Mouse (Mus musculus) spleen, postnatal 36 days (tissue): Measurements from ENCODE around the gene Osbp2.
"Not testable (repeated sequence)": the region's sequence is repeated elsewhere in the genome, so short reads cannot be mapped to it uniquely, and the experiment has no call there.

ENCODE experiments used
- DNase-seq, 2 experiments: peaks; one replicate each; pipeline ENCODE4 v3.0.0; 2022; ENCODE audit warnings: low spot score in 2 of 2, mixed read lengths in 1 of 2

The Osbp2 gene

DNA sequence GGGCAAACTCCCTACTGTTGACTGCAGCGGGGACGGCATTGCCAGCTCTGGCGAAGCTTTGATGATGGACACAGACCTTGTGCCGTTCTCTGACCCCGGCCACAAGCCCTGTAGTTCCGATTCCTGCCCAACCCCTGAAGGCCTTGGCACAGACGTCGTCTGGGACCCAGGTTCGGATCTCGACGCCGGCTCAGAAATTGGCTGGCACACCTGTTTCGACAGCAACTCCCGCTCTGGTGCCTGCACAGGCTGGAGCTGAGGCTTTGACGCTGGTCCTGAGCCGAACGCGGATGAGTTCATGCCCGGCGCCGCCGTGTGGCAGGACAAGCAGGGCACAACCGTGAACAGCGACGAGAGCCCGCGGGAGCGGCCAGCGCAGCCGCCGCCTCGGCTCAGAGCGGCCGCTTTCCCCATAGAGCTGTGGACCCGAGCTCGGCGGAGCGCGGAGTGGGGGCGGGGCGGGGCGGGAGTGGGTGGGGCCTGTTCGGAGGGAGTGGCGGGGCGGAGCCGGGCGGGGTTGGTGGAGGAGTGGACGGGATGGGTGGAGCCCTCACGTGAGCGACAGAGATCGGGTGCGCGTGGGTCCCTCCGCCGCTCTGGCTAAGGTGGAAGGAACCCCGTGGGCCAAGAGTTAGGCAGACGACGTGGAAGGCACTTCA is at the start of gene Osbp2:
Gene Osbp2, minus strand, starts transcription at position 450 of the 659 bp plus-strand sequence.
- peak; percentile 25 to 36 for DNase-seq

DNA sequence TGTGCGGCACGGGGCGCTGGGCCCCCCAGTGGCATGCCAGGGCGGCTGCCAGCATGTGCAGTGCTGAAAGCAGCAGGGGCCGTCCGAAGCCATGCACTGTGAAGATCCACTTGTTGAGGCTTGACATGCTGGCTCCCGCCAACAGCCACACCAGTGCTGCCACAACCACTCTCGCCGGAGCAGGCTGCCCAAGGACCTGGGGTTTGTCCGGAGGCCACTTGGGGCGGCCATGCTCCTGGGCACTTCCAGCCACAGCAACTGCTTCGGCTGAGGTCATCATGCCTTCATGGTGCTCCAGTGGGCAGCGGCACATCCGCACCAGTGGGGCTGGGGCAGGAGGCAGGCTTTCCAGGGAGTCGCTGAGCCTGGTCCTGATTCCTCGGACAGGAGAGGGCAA is 49.2 kb upstream of the Osbp2 start:
- no peak for DNase-seq

DNA sequence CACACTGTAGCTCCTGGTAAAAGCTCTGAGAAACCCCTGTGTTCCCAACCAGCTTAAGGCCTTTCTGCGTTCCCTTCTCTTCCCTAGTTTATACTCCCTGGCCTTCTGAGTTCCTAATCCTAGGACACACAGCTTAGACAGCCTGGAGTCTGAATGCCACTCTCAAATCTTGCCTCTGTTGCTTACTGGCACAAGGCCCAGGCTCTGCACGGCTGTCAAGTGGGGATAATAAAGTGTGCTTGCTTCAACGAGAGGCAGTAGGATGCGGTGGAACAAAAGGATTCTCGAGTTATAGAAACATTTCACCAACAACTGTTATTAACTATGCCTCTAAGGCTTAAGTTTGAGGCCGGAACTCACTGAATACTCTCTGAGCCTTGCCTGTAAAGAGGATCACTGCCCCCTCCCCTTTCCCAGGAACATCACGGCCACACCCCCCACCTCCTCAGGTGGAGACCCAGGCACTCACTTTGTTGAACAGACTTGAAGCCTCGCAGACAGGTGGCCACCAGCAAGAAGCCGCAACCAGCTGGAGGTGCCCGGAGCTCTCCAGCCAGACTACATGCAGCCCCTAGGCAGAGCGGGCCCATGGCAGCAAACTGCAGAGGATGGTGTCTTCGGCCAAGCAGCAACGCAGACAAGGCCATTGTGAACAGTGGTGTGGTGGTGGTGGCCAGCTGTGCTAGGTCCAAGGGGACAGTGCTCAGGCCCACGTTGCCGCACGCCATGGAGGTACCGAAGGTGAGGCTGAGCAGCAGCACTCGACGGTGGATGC is 48.6 kb upstream of the Osbp2 start:
- DNase-seq, result no peak

DNA sequence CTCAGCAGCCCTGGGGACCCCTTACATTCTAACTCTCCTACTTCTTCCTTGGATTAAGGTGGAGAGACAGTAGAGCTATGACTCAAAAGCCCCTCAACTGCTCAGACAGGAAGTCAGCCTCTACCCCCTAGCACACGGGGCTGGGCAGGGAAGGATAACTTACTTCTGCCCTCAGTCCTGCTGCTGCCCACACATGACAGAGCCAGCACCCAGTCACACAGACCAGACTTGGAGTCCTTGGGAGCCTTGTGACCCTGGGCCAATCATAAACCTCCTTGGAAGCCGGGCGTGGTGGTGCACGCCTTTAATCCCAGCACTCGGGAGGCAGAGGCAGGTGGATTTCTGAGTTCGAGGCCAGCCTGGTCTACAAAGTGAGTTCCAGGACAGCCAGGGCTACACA is 47.7 kb upstream of the Osbp2 start:
- DNase-seq, result not testable (repeated sequence)

DNA sequence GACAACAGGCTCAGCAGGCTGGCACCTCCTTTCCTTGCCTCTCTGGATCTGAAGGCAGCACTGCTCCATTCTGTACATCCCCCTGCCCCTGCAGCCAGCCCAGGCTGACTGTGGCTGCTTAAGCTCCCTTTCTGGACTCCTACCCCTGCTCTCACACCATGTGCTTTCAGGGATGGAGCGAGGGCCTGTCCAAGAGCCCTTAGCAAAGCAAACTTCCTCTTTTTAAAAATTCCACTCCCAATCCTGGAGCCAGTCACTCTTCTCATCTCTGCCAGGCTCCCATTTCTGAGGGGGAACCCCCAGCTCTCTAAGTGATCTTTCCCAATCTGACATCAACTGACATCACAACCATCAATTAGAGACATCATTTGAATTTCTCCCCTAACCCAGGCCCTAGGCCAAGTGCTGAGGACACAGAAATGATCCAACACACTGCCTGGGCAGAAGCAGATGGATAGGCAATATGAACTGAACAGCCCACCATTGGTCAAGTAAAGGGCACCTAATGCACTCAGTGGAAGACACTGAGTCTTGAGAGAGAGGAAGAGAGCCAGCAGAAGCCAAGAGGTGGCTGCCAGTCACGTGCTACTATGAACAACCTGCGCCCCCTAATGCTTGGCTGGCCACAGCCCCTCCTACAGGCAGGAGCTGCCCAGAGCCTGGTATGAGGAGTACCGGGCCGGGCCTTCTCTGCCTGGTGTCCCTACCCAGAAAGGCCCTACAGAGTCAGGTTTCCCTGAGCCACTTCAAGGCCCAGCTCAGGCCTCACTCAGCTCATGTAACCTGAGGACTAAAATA is 47.0 kb upstream of the Osbp2 start:
- no peak for DNase-seq

DNA sequence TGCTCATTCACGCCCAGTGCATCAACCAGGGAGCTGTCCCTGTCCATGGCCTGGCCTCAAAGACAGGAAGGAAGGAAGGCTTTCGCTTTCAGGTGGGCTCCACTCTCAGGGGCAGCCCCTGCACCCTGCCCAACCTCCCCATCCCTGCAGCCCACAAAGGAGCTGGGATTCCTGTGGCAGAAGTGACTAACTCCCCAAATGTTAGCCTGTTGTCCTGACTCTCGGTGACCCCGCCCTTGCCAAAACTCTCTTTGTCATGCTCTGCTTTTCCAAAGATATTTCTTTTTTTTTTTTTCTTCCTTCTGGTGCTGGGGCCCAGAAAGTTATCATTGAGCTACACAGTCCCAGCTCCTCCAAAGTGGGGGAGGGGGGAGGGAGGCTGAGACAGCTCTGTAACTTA is 45.5 kb upstream of the Osbp2 start:
- no peak for DNase-seq

DNA sequence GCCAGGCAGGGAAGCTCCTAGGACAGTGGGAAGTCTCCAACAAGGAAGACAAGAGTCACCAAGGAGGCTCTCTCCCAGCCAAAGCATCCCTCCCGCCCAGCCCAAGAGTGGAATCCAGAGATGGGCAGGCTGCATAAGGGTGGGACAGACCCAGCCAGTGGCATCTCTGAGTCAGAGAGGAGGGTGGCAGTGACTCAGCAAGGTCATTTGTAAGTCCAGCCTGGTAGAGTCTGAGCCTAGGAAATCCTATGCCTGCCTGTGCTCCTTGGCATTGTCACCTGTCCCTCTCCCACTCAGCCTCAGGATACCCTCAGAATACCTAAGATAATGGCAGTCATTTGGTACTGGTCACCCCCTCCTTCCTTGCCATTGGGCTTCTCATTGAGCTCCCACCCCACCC is 41.7 kb upstream of the Osbp2 start:
- no peak for DNase-seq

DNA sequence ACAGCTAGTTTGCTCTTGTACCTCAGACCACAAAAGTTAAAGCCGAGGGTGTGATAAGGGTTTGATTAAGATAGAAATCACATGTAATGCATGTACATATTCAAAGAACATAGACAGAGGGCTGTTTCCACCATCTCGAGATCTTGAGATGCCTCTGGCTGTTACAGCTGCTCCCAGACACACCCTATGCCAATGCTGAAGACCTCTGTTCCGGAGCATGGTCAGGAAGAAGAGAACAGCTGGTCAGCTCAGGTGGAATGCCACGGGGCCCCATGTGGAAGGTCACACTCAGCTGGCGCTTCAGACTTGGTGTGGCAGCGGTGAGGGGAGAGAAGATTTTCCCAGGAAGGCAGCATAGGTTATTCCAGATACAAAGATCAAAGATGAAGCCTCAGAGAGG is 41.0 kb upstream of the Osbp2 start:
- DNase-seq, result no peak

DNA sequence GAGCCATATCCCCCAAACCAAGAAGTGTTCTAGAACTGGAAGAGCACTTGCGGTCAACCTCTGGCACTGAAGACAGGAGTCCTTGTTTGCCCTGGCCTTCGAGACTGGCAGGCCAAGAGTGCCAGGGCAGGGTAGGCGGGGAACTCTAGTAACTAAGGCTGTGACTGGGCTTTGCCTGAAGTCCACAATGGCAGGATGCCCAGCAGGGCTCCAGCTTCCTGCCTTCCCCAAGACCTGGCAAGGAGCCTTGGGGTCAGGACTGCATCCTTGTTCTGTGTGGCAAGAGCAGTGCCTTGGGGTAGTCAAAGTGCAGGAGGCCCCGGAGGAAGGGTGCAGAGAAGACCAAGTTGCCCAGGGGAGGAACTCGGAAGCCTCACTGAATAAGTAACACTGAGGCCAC is 39.3 kb upstream of the Osbp2 start:
- no peak for DNase-seq

DNA sequence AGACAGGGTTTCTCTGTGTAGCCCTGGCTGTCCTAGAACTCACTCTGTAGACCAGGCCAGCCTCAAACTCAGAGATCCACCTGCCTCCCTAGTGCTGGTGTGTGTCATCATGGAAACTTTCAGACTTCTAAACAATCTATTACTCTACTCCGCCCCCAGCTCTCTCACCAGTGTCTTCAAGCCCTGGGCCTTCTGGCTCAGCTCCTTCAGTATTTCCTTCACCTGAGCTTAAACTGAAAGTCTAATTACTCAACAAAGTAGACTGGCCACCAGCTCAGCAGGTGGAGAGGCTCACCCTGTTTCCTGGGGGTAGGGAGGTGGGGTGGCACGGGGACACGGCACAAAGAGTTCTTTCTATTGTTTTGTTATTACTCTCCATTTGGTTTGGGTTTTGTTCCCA is 38.8 kb upstream of the Osbp2 start:
- no peak for DNase-seq

DNA sequence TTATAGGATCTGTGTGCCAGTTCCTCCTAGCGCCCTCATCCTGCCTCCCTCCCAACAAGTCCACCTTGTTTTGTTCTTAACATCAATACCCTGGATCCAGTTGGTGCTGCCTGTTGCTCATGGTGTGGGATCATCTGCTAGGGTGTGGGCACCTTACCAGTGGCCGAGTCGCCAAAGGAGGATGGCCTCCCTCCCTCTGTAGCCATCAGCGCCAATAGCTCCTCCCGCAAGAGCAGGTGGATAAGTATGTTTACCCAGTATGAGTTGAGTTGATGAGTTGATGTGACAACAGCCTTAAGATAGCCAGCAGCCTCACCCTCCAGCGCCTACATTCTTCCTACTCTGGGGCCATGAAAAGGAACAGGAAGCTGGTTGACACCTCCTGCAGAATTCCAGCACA is 36.6 kb upstream of the Osbp2 start:
- no peak for DNase-seq

DNA sequence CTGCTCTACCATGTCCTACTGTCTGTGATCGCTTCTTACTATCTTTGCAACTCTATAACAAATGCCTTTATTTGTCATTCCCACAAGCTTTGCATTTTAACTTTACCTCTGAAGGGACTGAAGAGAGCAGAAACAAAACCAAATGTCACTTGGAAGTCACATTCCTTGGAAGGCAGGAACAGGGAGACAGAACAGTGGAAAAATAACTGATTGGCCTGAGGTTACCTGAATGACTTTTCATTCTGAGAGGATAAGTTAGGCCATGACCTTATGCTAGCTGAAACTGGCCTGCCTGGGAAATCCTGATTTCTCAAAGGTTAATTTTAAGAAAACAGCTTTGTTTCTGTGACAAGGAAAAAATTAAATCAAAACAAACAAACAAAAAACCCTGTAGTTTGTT is 32.2 kb upstream of the Osbp2 start:
- no peak for DNase-seq

DNA sequence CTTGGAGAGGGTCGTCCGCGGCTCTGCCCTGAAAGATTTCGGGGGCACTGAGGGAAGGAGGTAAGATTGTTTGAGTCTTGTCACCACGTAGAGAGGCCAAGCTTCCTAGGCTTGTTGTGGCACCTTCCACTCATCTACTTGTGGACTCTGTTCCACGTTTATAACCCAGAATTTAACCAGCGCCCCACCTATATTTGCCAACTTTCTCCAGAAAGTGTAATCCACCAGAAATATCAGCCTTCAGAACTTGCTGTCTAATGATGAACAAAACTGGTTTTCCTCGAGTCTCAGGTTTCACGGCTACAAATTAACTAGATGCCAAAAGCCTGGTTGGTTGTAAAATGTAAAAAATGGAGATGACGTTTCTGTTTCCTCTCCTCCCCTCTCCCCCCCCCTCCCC is 31.8 kb upstream of the Osbp2 start:
- DNase-seq, result no peak

DNA sequence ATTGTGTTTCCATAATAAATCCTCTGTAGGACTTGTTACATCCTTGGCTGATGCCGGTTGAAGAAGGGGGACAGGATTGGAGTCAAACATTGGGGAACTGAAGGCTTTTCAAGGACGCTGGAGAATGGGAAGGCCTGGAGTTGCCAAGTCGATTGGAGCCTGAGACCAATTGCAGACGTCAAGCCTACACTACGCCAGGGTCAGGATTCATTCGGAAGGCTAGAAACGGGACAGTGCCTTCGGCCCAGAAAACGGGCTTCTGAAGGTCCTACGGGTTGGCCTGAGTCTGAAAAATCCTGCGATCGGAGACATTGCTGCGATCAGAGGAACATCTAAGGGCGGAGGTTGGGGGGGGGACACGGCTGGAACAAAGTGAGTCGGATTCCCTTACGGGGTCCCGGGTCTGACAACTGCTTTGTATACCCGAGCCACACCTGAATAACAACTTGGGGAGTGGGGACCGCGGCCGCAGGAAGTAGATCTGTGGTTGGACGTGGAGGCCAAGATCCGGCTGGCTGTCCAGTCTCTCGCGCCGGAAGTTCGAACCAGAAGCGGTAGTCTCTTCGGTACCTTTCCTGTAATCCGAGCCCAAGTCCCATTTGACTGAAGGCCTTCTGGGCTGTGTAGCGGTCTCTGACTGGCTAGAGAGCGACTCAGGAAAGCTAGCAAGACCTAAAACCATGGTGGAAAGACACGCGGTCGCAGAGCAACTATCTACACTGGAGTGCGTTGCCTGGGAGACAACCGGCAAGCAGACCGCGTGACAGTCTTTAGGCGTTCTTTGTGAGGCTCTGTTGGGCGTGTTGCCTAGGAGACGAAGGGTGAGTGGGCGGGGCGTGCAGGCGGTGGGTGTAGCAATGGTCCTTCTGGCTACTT is 30.9 kb upstream of the Osbp2 start, which contains the start of the genes 4921536K21Rik and Dusp18:
Gene 4921536K21Rik, minus strand, starts transcription at position 693 of the 876 bp plus-strand sequence.
Gene Dusp18, plus strand, starts transcription at position 835 of the 876 bp plus-strand sequence.
- peak; percentile 84 to 85 for DNase-seq

DNA sequence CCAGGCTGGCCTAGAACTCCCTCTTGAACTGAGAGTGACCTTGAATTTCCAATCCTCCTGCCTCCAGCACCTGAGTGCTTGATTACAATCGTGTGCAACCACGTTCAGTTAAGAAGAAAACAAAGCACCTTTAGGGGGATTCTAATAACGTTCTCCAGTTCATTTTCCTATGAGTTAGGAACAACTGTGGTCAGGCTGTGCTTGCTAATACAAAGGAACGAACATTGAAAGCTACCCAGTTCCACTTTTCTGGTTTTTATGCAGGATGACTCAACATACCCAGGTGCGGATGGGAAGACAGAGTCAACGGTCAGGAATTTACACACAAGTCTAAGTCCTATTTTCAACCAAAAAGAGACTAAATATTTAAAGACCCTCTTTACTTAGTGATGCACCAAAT is 30.3 kb upstream of the Osbp2 start:
- DNase-seq, result no peak

DNA sequence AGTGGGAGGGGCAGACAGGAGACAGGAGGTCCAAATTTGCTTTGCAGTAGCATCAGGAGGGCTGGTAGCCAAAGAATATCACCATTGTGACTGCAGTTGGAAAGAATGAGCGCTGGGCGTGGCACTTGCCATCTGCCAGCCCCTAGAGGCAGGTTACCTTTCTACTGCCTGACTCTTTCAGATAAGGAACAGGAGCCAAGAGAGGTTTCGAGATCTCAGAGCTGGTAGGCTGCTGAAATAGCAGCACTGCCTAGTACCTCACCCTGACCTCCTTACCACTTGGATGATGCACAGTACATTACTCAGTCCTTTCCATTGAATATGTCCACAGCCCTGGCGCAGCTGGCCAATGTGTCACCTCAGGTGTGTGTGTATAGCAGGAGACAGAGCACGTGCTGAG is 23.6 kb upstream of the Osbp2 start:
- no peak for DNase-seq

DNA sequence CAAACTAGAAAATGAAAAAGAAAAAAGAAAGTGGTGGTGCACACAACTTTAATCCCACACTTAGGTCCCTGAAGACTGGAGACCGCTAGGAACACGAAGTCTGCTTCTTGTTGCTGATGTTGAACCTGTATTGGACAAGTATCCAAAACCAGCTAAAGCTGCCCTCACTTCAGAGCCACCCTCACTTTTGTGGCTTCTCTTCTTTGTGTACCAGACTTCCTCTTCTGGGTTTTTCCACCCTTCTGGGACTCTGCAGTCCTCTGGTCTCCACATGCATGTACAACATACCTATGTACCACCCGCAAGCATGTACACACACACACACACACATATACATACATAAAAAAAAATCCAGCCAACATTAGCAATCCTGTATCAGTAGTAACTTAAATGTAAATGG is 20.0 kb upstream of the Osbp2 start:
- no peak for DNase-seq

DNA sequence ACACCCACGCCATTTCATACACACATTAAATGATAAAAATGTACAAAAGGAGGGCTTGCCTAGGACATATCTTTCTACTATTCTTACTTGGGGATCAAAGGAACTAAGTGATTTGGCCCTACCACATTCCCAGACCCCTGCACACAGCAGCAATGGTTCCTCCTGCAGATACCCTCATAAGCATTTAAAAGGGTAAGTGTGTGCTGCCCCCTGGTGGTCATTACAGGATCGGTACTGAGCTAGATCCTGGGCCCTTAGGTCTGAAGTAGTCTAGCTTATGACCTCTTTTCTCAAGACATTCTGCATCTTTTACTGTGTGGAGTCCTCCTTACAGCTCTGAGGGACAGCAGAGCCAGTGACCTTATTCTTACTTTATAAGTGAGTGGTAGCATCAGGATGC is 16.1 kb upstream of the Osbp2 start:
- DNase-seq, result peak; percentile 25 to 45

DNA sequence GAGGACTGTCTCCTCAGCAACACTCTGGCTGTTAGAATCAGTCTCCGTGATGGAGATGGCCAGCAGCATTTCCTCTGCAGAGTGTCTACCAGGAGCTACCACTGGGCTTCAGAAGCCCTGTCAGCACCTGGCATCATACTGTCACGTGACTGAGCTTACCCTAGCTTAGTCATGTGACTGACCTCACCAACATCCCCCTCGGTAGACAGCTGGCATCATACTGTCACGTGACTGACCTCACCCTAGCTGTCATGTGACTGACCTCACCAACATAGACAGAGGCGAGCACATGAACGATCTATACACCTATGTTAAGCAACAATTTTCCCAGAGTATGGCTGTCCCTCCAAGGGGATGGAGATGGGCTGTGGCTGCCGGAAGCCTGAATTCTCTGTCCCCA is 15.0 kb upstream of the Osbp2 start:
- DNase-seq, result no peak

DNA sequence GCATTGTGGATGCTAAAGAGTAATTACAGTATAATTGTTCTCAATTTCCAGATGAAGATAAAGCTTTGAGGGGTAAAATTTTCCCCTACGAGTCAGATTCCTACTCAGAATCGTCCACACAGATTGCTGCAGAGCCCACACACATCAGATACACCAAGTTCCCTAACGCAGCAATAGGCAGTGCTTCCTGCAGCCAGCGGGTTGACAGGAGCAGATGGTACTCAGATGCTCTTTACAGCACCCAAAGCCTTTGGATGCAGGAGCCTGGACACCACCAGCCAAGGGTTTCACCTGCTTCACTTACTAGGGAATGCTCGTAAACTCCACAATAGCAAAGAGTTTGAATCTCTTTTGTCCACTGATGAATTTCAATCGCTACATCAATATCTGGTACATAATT is 12.7 kb upstream of the Osbp2 start:
- DNase-seq, result no peak

DNA sequence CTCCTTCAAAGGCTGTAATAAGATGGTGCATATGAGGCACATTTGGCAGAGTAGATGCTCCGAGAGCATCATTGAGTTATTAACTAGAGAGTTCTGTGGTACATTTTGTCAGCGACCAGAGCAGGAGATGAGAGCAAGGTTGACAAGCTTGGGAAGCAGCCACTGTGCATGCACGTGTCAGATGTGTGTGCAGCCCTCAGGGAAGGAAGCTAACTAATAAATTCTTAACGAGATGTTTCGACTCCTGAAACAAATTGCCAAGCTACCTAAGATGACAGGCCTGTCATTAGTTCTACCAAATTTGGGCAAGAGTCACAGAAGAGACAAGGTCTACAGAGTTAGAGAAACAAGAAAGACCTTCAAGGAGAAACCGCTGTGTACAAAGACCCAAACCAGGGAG is 640 bp upstream of the Osbp2 start:
- no peak for DNase-seq
